Mouse (Mus musculus): Measurements from ENCODE around the gene Fbxo21. TPM values are rescaled to one million over a fixed set of nuclear protein-coding genes. Genes with fewer than 3 reads are reported as not detected.

The Fbxo21 gene
- 73.7 TPM in 2 replicates for polyA plus RNA-seq (2015; fragmentation: Nextera tagmentation; extraction: Ambion mirVana)

GRCm38 (mm10) chr5:117976657-117977500 is at the start of gene Fbxo21:
Gene Fbxo21 (plus strand): TSS chr5:117976730.
- no peaks in the 10 kb centered on the region for H3K27me3 ChIP-seq
- peak within 1 kb of the TSS; percentile 94 for H3K9ac ChIP-seq
- H3K4me2 ChIP-seq: peak within 1 kb of the TSS; percentile 73
- H3K4me1 ChIP-seq: peaks cover 22% of the 10 kb centered on the region
- peak within 1 kb of the TSS; percentile 99 for H3K4me3 ChIP-seq
- peak; percentile 77 for ATAC-seq (ENCODE audit: insufficient number of reproducible peaks, insufficient read depth, low FRiP score, low TSS enrichment, low read depth)
- peak within 1 kb of the TSS; percentile 80 for H3K27ac ChIP-seq
- H3K9me3 ChIP-seq: no peaks in the 10 kb centered on the region
- WGBS: under 1% methylated on average over 86 of the region's 88 CpGs
- H3K36me3 ChIP-seq: peaks cover 26% of the 10 kb centered on the region

- H3K9me3 ChIP-seq: no peaks in the 10 kb centered on the region
- H3K4me1 ChIP-seq: no peaks in the 10 kb centered on the region
- no peak overlapping the region for H3K4me2 ChIP-seq
- no peak overlapping the region for H3K27ac ChIP-seq
- H3K27me3 ChIP-seq: no peaks in the 10 kb centered on the region; the same call in 1 of the 2 replicates
- 99% methylated on average over 2 of the region's 2 CpGs for WGBS
- ATAC-seq (ENCODE audit: insufficient number of reproducible peaks, insufficient read depth, low FRiP score, low TSS enrichment, low read depth): no peak
- no peaks in the 10 kb centered on the region for H3K36me3 ChIP-seq
- no peak overlapping the region for H3K9ac ChIP-seq
- H3K4me3 ChIP-seq: no peak overlapping the region
Observed at GRCm38 (mm10) chr5:117928553-117928952, 48.0 kb upstream of the Fbxo21 start.

GRCm38 (mm10) chr5:117932222-117932621 is 44.3 kb upstream of the Fbxo21 start:
- Histone ChIP-seq H3K4me2 (no peak overlapping the region), H3K27me3 (peaks cover 8% of the 10 kb centered on the region), H3K9me3 (no peaks in the 10 kb centered on the region), H3K27ac (no peak overlapping the region), H3K4me3 (no peak overlapping the region), H3K9ac (no peak overlapping the region), H3K36me3 (no peaks in the 10 kb centered on the region), H3K4me1 (no peaks in the 10 kb centered on the region)
- 77% methylated on average over 2 of the region's 2 CpGs for WGBS
- no peak for ATAC-seq (ENCODE audit: insufficient number of reproducible peaks, insufficient read depth, low FRiP score, low TSS enrichment, low read depth)

- peaks cover 8% of the 10 kb centered on the region for H3K27me3 ChIP-seq
- no peak overlapping the region for H3K9ac ChIP-seq
- H3K9me3 ChIP-seq: no peaks in the 10 kb centered on the region
- no peak overlapping the region for H3K27ac ChIP-seq
- WGBS: 0% methylated on average over 9 of the region's 9 CpGs
- H3K4me2 ChIP-seq: peak overlapping the region; percentile 11; the same call in 1 of the 2 replicates
- ATAC-seq (ENCODE audit: insufficient number of reproducible peaks, insufficient read depth, low FRiP score, low TSS enrichment, low read depth): no peak
- H3K36me3 ChIP-seq: no peaks in the 10 kb centered on the region
- H3K4me3 ChIP-seq: no peak overlapping the region
- no peaks in the 10 kb centered on the region for H3K4me1 ChIP-seq
Observed at GRCm38 (mm10) chr5:117932862-117933261, 43.7 kb upstream of the Fbxo21 start.

- no peaks in the 10 kb centered on the region for H3K9me3 ChIP-seq
- peaks cover 8% of the 10 kb centered on the region for H3K27me3 ChIP-seq
- H3K9ac ChIP-seq: no peak overlapping the region
- 71% methylated on average over 16 of the region's 16 CpGs for WGBS
- no peak overlapping the region for H3K4me2 ChIP-seq
- no peaks in the 10 kb centered on the region for H3K36me3 ChIP-seq
- H3K27ac ChIP-seq: no peak overlapping the region
- peaks cover 3% of the 10 kb centered on the region; the same call in 1 of the 2 replicates for H3K4me1 ChIP-seq
- no peak for ATAC-seq (ENCODE audit: insufficient number of reproducible peaks, insufficient read depth, low FRiP score, low TSS enrichment, low read depth)
- H3K4me3 ChIP-seq: no peak overlapping the region
Observed at GRCm38 (mm10) chr5:117936346-117936745, 40.2 kb upstream of the Fbxo21 start.

- Histone ChIP-seq H3K9me3 (no peaks in the 10 kb centered on the region), H3K9ac (no peak overlapping the region), H3K27me3 (peaks cover 8% of the 10 kb centered on the region), H3K4me3 (no peak overlapping the region), H3K4me1 (peaks cover 3% of the 10 kb centered on the region; the same call in 1 of the 2 replicates), H3K4me2 (no peak overlapping the region), H3K27ac (no peak overlapping the region), H3K36me3 (no peaks in the 10 kb centered on the region)
- no peak for ATAC-seq (ENCODE audit: insufficient number of reproducible peaks, insufficient read depth, low FRiP score, low TSS enrichment, low read depth)
- 90% methylated on average over 3 of the region's 3 CpGs for WGBS
Observed at GRCm38 (mm10) chr5:117937186-117937585, 39.3 kb upstream of the Fbxo21 start.

- no peaks in the 10 kb centered on the region for H3K36me3 ChIP-seq
- peak overlapping the region; percentile 52 for H3K4me2 ChIP-seq
- no peaks in the 10 kb centered on the region for H3K9me3 ChIP-seq
- ATAC-seq (ENCODE audit: insufficient number of reproducible peaks, insufficient read depth, low FRiP score, low TSS enrichment, low read depth): no peak
- H3K27me3 ChIP-seq: peaks cover 8% of the 10 kb centered on the region
- H3K9ac ChIP-seq: no peak overlapping the region
- H3K4me1 ChIP-seq: peaks cover 3% of the 10 kb centered on the region; the same call in 1 of the 2 replicates
- H3K27ac ChIP-seq: no peak overlapping the region
- H3K4me3 ChIP-seq: peak overlapping the region; percentile 26
- WGBS: 7% methylated on average over 14 of the region's 14 CpGs
Observed at GRCm38 (mm10) chr5:117938182-117938581, 38.3 kb upstream of the Fbxo21 start.

- Histone ChIP-seq H3K9me3 (no peaks in the 10 kb centered on the region), H3K27me3 (peaks cover 8% of the 10 kb centered on the region), H3K27ac (no peak overlapping the region), H3K9ac (no peak overlapping the region), H3K4me2 (no peak overlapping the region), H3K4me3 (no peak overlapping the region), H3K36me3 (no peaks in the 10 kb centered on the region), H3K4me1 (peaks cover 3% of the 10 kb centered on the region; the same call in 1 of the 2 replicates)
- 77% methylated on average over 8 of the region's 8 CpGs for WGBS
- ATAC-seq (ENCODE audit: insufficient number of reproducible peaks, insufficient read depth, low FRiP score, low TSS enrichment, low read depth): no peak
Observed at GRCm38 (mm10) chr5:117939402-117939801, 37.1 kb upstream of the Fbxo21 start.

- Histone ChIP-seq H3K27me3 (peaks cover under 1% of the 10 kb centered on the region), H3K9ac (no peak overlapping the region), H3K4me2 (no peak overlapping the region), H3K9me3 (no peaks in the 10 kb centered on the region), H3K27ac (no peak overlapping the region), H3K36me3 (no peaks in the 10 kb centered on the region), H3K4me1 (peaks cover 3% of the 10 kb centered on the region; the same call in 1 of the 2 replicates), H3K4me3 (no peak overlapping the region)
- ATAC-seq (ENCODE audit: insufficient number of reproducible peaks, insufficient read depth, low FRiP score, low TSS enrichment, low read depth): no peak
- WGBS: 82% methylated on average over 3 of the region's 3 CpGs
Observed at GRCm38 (mm10) chr5:117941552-117941951, 35.0 kb upstream of the Fbxo21 start.

GRCm38 (mm10) chr5:117946605-117947004 is 29.9 kb upstream of the Fbxo21 start:
- Histone ChIP-seq H3K4me2 (no peak overlapping the region), H3K9ac (no peak overlapping the region), H3K4me3 (no peak overlapping the region), H3K27ac (no peak overlapping the region), H3K36me3 (no peaks in the 10 kb centered on the region), H3K4me1 (no peaks in the 10 kb centered on the region), H3K27me3 (no peaks in the 10 kb centered on the region; the same call in 1 of the 2 replicates), H3K9me3 (no peaks in the 10 kb centered on the region)
- ATAC-seq (ENCODE audit: insufficient number of reproducible peaks, insufficient read depth, low FRiP score, low TSS enrichment, low read depth): no peak
- 22% methylated on average over 4 of the region's 4 CpGs for WGBS

GRCm38 (mm10) chr5:117949393-117949792 is 27.1 kb upstream of the Fbxo21 start:
- Histone ChIP-seq H3K27me3 (no peaks in the 10 kb centered on the region), H3K36me3 (no peaks in the 10 kb centered on the region), H3K4me3 (no peak overlapping the region), H3K9ac (no peak overlapping the region), H3K27ac (no peak overlapping the region), H3K4me1 (no peaks in the 10 kb centered on the region), H3K9me3 (no peaks in the 10 kb centered on the region), H3K4me2 (no peak overlapping the region)
- ATAC-seq (ENCODE audit: insufficient number of reproducible peaks, insufficient read depth, low FRiP score, low TSS enrichment, low read depth): no peak
- WGBS: 80% methylated on average over 10 of the region's 10 CpGs

- ATAC-seq (ENCODE audit: insufficient number of reproducible peaks, insufficient read depth, low FRiP score, low TSS enrichment, low read depth): no peak
- H3K9me3 ChIP-seq: no peaks in the 10 kb centered on the region
Observed at GRCm38 (mm10) chr5:117953893-117954292, 22.6 kb upstream of the Fbxo21 start.

More at GRCm38 (mm10) chr5:117953893-117954292, 22.6 kb upstream of the Fbxo21 start:
- no peaks in the 10 kb centered on the region for H3K27me3 ChIP-seq
- H3K4me1 ChIP-seq: no peaks in the 10 kb centered on the region; the same call in 1 of the 2 replicates
- H3K9ac ChIP-seq: no peak overlapping the region
- H3K36me3 ChIP-seq: no peaks in the 10 kb centered on the region
- 85% methylated on average over 12 of the region's 12 CpGs for WGBS
- no peak overlapping the region for H3K27ac ChIP-seq
- H3K4me3 ChIP-seq: no peak overlapping the region
- no peak overlapping the region for H3K4me2 ChIP-seq
